In genomic region chr17:45601877-45602304, GRCm38 (mm10) we compare ENCODE assay signal across 10 mouse cellular contexts. TPM values are rescaled to one million over a fixed set of nuclear protein-coding genes. Genes with fewer than 3 reads are reported as not detected.
DNase-seq lines count a peak whose midpoint lies in the region; ATAC-seq lines count a peak whose summit lies in the region.
"Had no signal": no experiment of that assay in that cellular context is flagged by ENCODE, and none has a peak within 500 bp of the region (broad histone marks: within the 10 kb centered on the region; RNA-seq: fewer than 3 reads in every experiment).

Gene Mymx (minus strand): TSS chr17:45602102.

- no peak for ATAC-seq in neural tube, embryonic 15.5 days (ENCODE audit: low FRiP score)

- WGBS in neural tube, embryonic 15.5 days: 39% methylated on average over 6 of the region's 6 CpGs
- WGBS in limb, embryonic 10.5 days: 35% methylated on average over 6 of the region's 6 CpGs

- H3K9me3 ChIP-seq in neural tube, embryonic 15.5 days (replicated peaks): no peaks in the 10 kb centered on the region
- no peaks in the 10 kb centered on the region for H3K9me3 ChIP-seq in limb, embryonic 10.5 days (replicated peaks)

- no peak within 1 kb of the TSS for H3K27ac ChIP-seq in neural tube, embryonic 15.5 days (replicated peaks)
- peak within 1 kb of the TSS; percentile 48 for H3K27ac ChIP-seq in limb, embryonic 10.5 days

- peaks cover 14% of the 10 kb centered on the region for H3K4me1 ChIP-seq in neural tube, embryonic 15.5 days
- H3K4me1 ChIP-seq in limb, embryonic 10.5 days: peaks cover 48% of the 10 kb centered on the region

- H3K36me3 ChIP-seq in neural tube, embryonic 15.5 days: no peaks in the 10 kb centered on the region
- no peaks in the 10 kb centered on the region for H3K36me3 ChIP-seq in limb, embryonic 10.5 days

- peaks cover 30% of the 10 kb centered on the region for H3K27me3 ChIP-seq in neural tube, embryonic 15.5 days (replicated peaks)
- peaks cover 44% of the 10 kb centered on the region for H3K27me3 ChIP-seq in limb, embryonic 10.5 days (ENCODE audit: low read depth, poor library complexity, severe bottlenecking)

- H3K4me3 ChIP-seq in neural tube, embryonic 15.5 days (replicated peaks): no peak within 1 kb of the TSS
- peak within 1 kb of the TSS; percentile 36 for H3K4me3 ChIP-seq in limb, embryonic 10.5 days
- H3K4me3 ChIP-seq: megakaryocyte, embryonic 14.5 days had no signal

- peak; percentile 54 for DNase-seq in embryo, embryonic 11 days
- no peak for DNase-seq in embryo, embryonic 9.5 days (ENCODE audit: extremely low spot score)
- DNase-seq in neural tube, embryonic 10.5 days (ENCODE audit: extremely low spot score, low spot score): peak; percentile 42
- peak; percentile 60 for DNase-seq in limb, embryonic 10.5 days (ENCODE audit: low spot score)
- DNase-seq in layer of hippocampus, adult 9-11 months: no peak
- no peak for DNase-seq in ovary, postnatal 36 days (ENCODE audit: low spot score)
- no peak for DNase-seq in layer of hippocampus, adult 8-10 months (ENCODE audit: low spot score in 2 of 2)
- DNase-seq: gastrocnemius, postnatal 14 days had no signal

- no peak within 1 kb of the TSS for H3K4me2 ChIP-seq in neural tube, embryonic 15.5 days

- no peak within 1 kb of the TSS for H3K9ac ChIP-seq in neural tube, embryonic 15.5 days (replicated peaks)

RNA-seq across cellular contexts. Expression of gene Mymx, which starts in this region (rescaled TPM):
- 1.5 and 1.6 TPM in 2 replicates for polyA plus RNA-seq in neural tube, embryonic 15.5 days (2015; fragmentation: Nextera tagmentation; extraction: Ambion mirVana)
- polyA plus RNA-seq in limb, embryonic 10.5 days (2016; fragmentation: Nextera tagmentation; extraction: Ambion mirVana): 1.2 TPM in 1 of 2 replicates, not detected in the other
- total RNA-seq in layer of hippocampus, adult 8-10 months (2022): not detected

Comparison
In these comparisons a context has a peak if more than half of its experiments do, and no peak if none do; other contexts are left out.
1. DNase-seq: peak in embryo, embryonic 11 days (single experiment), neural tube, embryonic 10.5 days (single experiment) and limb, embryonic 10.5 days (single experiment); none in embryo, embryonic 9.5 days (single experiment), layer of hippocampus, adult 9-11 months (single experiment), ovary, postnatal 36 days (single experiment) and layer of hippocampus, adult 8-10 months (0 of 2).